Mouse (Mus musculus): Measurements from ENCODE around the gene Trir.

GRCm38 (mm10) chr8:85072364-85072929 lies 45.8 kb downstream of the Trir start:
- no peak for TF ChIP-seq POLR2A (IDR thresholded peaks at IDR 0.05; ENCODE audit: low read depth, low read length)
- TF ChIP-seq CTCF (IDR thresholded peaks at IDR 0.05; ENCODE audit: extremely low read depth, insufficient read depth, insufficient read length, insufficient replicate concordance), result no peak

Measured in spleen, adult 2 months (tissue).